Mouse (Mus musculus): ENCODE data around the gene Ngef. TPM values are rescaled to one million over a fixed set of nuclear protein-coding genes. Genes with fewer than 3 reads are reported as not detected.
A peak's percentile ranks its signal among the peaks of the same experiment; 100 is the strongest.

Gene Ngef
- polyA plus RNA-seq, 1 experiment from 2014 or later: 21.9 TPM

DNA sequence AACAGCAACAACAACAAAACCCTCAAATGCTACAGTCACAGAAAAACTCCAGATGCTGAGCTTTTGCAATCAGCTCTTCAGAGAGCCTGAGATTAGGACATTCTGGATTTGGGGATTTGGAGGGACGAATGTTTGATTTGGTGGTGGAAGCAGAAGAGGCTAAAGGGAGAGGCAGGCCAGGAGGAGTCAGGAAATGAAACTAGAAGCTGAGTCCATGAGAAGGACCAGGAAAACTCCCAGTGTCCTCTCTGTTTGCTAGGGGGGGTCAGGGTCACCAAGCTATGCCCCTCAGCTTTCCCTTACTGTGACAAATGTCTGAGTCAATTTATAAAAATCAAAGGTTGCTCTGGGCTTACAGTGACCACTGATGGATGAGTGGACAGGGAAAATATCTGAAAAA lies 20.1 kb downstream of the Ngef start:
- no peaks in the 10 kb centered on the region for H3K4me1 ChIP-seq
- H3K27ac ChIP-seq (replicated peaks): no peak overlapping the region
- H3K9ac ChIP-seq (replicated peaks): no peak overlapping the region
- no peaks in the 10 kb centered on the region for H3K27me3 ChIP-seq
- WGBS: 84% methylated on average over 1 of the region's 1 CpGs
- H3K36me3 ChIP-seq: no peaks in the 10 kb centered on the region
- H3K9me3 ChIP-seq: no peaks in the 10 kb centered on the region
- ATAC-seq (replicated peaks): no peak
- H3K4me2 ChIP-seq (replicated peaks): no peak overlapping the region
- H3K4me3 ChIP-seq: no peak overlapping the region

DNA sequence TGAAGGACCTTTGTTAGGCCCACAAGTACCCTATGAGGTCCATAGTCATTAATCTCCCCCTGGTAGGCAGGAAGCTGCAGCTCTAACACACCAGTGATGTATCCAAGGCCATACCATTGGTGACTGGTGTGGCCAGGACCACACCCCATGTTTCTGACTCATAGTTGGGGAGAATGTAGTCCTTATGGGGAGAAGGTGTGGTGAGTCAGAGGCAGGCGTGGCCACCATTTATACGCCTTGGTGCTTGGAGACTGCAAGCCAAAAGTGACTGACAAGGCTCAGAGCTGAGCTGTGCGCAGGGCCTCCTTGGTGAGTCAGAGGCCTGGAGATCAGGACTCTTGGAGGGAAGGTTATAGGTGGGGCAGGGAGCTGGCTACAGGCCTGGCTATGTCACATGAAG lies 22.7 kb downstream of the Ngef start:
- Histone ChIP-seq H3K4me3 (no peak overlapping the region), H3K27ac (replicated peaks) (no peak overlapping the region), H3K4me2 (replicated peaks) (no peak overlapping the region), H3K36me3 (no peaks in the 10 kb centered on the region), H3K27me3 (no peaks in the 10 kb centered on the region), H3K9me3 (no peaks in the 10 kb centered on the region), H3K4me1 (no peaks in the 10 kb centered on the region), H3K9ac (replicated peaks) (no peak overlapping the region)
- WGBS: 92% methylated on average over 3 of the region's 3 CpGs
- ATAC-seq (replicated peaks): no peak

DNA sequence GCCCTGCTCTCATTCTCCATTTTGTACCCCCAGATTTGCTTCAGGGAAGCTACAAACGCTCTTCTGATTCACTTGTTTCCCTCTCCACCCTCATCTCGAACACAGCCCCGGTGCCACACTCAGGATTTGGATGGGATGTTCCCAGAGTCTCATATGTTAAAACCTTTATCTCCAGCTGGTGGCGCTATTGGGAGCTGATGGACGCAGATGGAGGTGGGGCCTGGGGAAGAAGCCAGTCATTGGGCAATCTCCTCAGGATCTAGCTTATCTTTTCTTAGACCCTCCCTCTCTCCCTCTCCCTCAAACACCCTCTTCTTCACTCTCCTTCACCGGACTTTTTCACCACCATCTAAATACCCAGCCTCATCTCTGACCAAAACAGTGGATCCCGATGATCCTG lies 32.1 kb downstream of the Ngef start:
- no peaks in the 10 kb centered on the region for H3K27me3 ChIP-seq
- no peaks in the 10 kb centered on the region for H3K36me3 ChIP-seq
- no peak overlapping the region for H3K4me2 ChIP-seq (replicated peaks)
- no peak overlapping the region for H3K4me3 ChIP-seq
- 34% methylated on average over 7 of the region's 7 CpGs for WGBS
- no peak overlapping the region for H3K27ac ChIP-seq (replicated peaks)
- no peak for ATAC-seq (replicated peaks)
- no peaks in the 10 kb centered on the region for H3K4me1 ChIP-seq
- H3K9me3 ChIP-seq: no peaks in the 10 kb centered on the region
- no peak overlapping the region for H3K9ac ChIP-seq (replicated peaks)

DNA sequence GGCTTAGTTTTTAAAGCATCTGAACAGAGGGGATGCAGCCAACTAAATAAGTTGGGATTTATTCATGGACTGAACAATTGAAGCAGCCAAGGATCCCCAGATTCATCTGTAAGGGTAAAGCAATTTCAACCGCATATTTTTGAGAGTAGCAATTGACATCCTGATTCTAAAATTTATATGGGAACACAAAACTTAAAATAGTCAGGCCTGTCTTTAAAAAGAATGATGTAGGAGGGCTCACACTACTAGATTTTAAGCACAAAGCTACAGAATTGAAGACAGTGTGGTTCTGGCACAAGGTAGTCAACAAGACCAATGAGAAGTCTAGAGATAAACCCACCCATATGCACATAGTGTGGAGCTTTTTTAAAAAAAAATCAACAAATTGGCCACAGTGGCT lies 36.7 kb downstream of the Ngef start:
- Histone ChIP-seq H3K9ac (replicated peaks) (no peak overlapping the region), H3K27ac (replicated peaks) (no peak overlapping the region), H3K4me2 (replicated peaks) (no peak overlapping the region), H3K9me3 (no peaks in the 10 kb centered on the region), H3K36me3 (no peaks in the 10 kb centered on the region), H3K4me3 (no peak overlapping the region), H3K27me3 (no peaks in the 10 kb centered on the region), H3K4me1 (no peaks in the 10 kb centered on the region)
- WGBS: 98% methylated on average over 1 of the region's 1 CpGs
- no peak for ATAC-seq (replicated peaks)

DNA sequence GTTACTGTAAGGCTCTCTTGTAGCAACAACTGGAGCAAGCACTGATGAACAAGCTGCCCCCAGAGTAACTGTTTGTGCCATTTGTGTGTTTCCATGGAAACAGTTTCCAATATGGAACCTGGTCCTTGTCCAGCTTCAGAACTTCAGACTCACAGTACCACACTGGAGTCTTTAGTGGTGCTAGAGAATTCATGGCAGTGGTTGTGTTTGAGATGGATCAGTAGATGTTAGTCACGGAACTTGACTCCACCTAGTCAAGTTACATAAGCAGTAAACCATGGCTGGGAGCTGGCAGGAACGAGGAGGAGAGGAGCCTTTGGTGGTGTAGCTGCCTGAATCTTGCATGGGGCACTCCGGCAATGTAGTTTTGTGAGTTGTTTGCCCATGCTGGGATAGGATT lies 39.6 kb downstream of the Ngef start:
- Histone ChIP-seq H3K27ac (replicated peaks) (no peak overlapping the region), H3K27me3 (no peaks in the 10 kb centered on the region), H3K4me2 (replicated peaks) (no peak overlapping the region), H3K36me3 (no peaks in the 10 kb centered on the region), H3K4me3 (no peak overlapping the region), H3K4me1 (no peaks in the 10 kb centered on the region), H3K9ac (replicated peaks) (no peak overlapping the region), H3K9me3 (no peaks in the 10 kb centered on the region)
- no peak for ATAC-seq (replicated peaks)
- WGBS: 78% methylated on average over 3 of the region's 3 CpGs

DNA sequence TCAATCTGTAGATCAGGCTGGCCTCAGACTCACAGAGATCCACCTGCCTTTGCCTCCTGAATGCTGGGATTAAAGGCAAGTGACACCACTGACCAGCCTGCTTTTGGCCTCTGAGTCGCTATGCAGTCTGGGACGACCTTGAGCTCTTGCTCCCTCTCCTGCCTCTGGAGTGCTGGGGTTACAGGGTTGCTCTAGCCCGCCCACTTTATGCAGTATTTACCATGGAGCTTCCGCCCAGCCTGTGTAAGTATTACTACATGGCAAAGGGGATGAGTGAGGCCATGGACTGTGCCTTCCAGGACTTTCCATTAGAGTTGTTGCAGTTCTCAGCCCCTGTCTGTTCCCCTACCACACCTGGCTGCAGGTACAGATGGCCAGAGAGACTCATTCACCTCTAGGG lies 41.3 kb downstream of the Ngef start:
- Histone ChIP-seq H3K4me1 (no peaks in the 10 kb centered on the region), H3K27me3 (no peaks in the 10 kb centered on the region), H3K4me3 (no peak overlapping the region), H3K36me3 (no peaks in the 10 kb centered on the region), H3K9ac (replicated peaks) (no peak overlapping the region), H3K4me2 (replicated peaks) (no peak overlapping the region), H3K27ac (replicated peaks) (no peak overlapping the region), H3K9me3 (no peaks in the 10 kb centered on the region)
- WGBS: 78% methylated on average over 4 of the region's 4 CpGs
- no peak for ATAC-seq (replicated peaks)

DNA sequence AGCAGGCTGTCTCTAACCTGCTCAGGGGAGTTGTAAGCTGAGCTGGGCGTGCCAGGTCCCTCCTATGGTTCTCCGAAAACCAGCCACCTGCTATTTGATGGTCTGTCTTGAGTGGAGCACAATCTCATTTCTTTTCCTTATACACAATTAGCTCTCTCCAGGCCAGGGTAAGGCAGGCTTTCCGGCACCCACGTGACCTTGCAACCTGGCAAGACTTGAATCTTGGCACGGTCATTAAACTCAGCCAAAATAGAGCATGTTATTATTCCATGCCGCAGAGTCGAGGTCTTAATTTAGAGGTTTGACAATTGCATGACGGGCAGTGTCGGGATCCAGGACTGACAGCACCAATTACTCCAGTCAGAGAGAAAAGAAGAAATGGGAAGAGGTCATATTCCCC lies 46.5 kb downstream of the Ngef start:
- no peaks in the 10 kb centered on the region for H3K4me1 ChIP-seq
- no peak for ATAC-seq (replicated peaks)
- H3K36me3 ChIP-seq: no peaks in the 10 kb centered on the region
- H3K9ac ChIP-seq (replicated peaks): no peak overlapping the region
- H3K4me3 ChIP-seq: no peak overlapping the region
- H3K27me3 ChIP-seq: no peaks in the 10 kb centered on the region
- no peaks in the 10 kb centered on the region for H3K9me3 ChIP-seq
- H3K27ac ChIP-seq (replicated peaks): no peak overlapping the region
- 63% methylated on average over 9 of the region's 9 CpGs for WGBS
- no peak overlapping the region for H3K4me2 ChIP-seq (replicated peaks)

DNA sequence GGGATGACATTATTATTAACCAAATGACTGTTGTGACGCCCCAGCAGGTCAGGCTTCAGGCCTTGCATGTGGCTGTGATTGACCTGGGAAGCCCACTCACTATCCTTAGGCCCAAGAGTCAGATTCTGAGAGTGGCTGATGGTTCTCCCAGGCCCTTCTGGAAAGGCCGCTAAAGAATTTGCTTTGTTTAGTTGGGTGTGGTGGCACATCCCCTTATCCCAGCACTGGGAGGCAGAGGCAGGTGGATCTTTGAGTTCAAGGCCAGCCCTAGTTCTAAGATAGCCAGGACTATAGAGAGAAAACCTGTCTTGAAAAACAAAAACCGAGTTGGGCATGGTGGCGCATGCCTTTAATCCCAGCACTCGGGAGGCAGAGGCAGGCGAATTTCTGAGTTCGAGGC lies 48.6 kb downstream of the Ngef start:
- no peak for ATAC-seq (replicated peaks)
- 95% methylated on average over 7 of the region's 7 CpGs for WGBS
- Histone ChIP-seq H3K4me2 (replicated peaks) (no peak overlapping the region), H3K9ac (replicated peaks) (no peak overlapping the region), H3K27ac (replicated peaks) (no peak overlapping the region), H3K9me3 (no peaks in the 10 kb centered on the region), H3K4me3 (no peak overlapping the region), H3K4me1 (0 out of 2 replicates have a peak, but pooled peaks cover 5% of the 10 kb centered on the region), H3K27me3 (no peaks in the 10 kb centered on the region), H3K36me3 (no peaks in the 10 kb centered on the region)

DNA sequence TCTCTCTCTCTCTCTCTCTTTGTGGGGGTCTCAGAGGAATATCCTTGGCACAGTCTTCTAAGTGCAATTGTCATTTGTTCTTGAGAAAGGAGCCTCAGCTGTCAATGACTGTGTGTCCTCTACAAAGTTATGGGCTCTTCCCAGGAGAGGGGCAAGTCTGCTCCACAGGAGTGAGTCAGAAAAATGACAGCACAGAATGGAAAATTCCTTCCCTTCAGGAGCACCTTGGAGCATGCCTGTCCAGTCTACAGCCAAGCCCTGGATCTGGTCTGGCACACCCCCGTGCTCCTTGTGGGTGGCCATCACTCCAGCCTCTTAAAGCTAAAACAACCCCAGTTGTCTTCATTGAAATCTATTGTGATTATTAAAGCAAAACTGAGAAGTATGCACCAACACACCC lies 52.1 kb downstream of the Ngef start:
- no peak overlapping the region for H3K9ac ChIP-seq (replicated peaks)
- 0 out of 2 replicates have a peak, but pooled peaks cover 5% of the 10 kb centered on the region for H3K4me1 ChIP-seq
- H3K36me3 ChIP-seq: no peaks in the 10 kb centered on the region
- WGBS: 61% methylated on average over 1 of the region's 1 CpGs
- no peak overlapping the region for H3K27ac ChIP-seq (replicated peaks)
- no peak overlapping the region for H3K4me3 ChIP-seq
- H3K9me3 ChIP-seq: no peaks in the 10 kb centered on the region
- no peaks in the 10 kb centered on the region for H3K27me3 ChIP-seq
- no peak for ATAC-seq (replicated peaks)
- no peak overlapping the region for H3K4me2 ChIP-seq (replicated peaks)

DNA sequence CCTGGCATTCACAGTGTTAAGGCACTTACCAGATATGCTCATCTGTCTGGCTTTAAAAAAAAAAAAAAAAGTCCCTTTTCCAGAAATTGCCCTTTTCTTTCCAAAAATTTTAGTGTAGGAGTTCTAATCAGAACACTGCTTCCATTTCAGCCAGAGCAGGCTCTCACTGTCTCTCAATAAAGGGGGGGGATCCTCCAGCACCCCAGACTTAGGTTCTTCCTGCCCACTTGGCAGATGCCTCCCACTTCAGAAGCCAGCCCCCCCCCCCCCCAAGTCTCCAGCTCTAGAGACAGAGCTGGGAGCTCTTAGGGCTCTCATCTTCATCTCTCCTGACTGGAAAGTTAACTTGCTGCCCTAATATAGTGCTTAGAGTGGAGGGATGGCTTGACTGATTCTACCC lies 53.2 kb downstream of the Ngef start:
- Histone ChIP-seq H3K9ac (replicated peaks) (no peak overlapping the region), H3K27ac (replicated peaks) (no peak overlapping the region), H3K9me3 (no peaks in the 10 kb centered on the region), H3K4me2 (replicated peaks) (no peak overlapping the region), H3K4me3 (no peak overlapping the region), H3K4me1 (0 out of 2 replicates have a peak, but pooled peaks cover 5% of the 10 kb centered on the region), H3K27me3 (no peaks in the 10 kb centered on the region), H3K36me3 (no peaks in the 10 kb centered on the region)
- ATAC-seq (replicated peaks): no peak

DNA sequence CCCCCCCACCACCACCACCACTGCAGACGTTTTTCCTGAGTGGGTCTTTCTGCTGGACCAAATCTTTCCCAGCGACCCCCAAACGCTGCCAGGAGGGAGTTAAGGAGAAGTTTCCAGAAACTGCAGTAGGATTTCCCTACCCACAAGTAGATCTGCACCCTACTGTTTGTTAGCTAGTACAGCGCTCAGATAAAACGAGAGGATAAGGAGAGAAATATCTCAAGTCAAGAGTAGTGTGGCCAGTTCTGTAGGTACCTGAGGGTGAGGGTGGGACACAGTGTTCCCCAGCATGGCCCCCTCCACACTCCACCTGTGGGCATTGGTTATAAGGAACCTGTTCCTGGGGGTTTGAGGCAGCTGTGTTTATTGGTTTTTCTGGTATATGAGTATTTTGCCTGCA lies 62.8 kb downstream of the Ngef start:
- H3K27me3 ChIP-seq: peaks cover 12% of the 10 kb centered on the region
- H3K36me3 ChIP-seq: no peaks in the 10 kb centered on the region
- ATAC-seq (replicated peaks): peak; percentile 20
- 12% methylated on average over 5 of the region's 5 CpGs for WGBS
- peak overlapping the region; percentile 71 for H3K4me3 ChIP-seq
- no peak overlapping the region for H3K9ac ChIP-seq (replicated peaks)
- H3K9me3 ChIP-seq: no peaks in the 10 kb centered on the region
- H3K4me1 ChIP-seq: peaks cover 10% of the 10 kb centered on the region
- H3K4me2 ChIP-seq (replicated peaks): peak overlapping the region; percentile 92
- no peak overlapping the region for H3K27ac ChIP-seq (replicated peaks)

DNA sequence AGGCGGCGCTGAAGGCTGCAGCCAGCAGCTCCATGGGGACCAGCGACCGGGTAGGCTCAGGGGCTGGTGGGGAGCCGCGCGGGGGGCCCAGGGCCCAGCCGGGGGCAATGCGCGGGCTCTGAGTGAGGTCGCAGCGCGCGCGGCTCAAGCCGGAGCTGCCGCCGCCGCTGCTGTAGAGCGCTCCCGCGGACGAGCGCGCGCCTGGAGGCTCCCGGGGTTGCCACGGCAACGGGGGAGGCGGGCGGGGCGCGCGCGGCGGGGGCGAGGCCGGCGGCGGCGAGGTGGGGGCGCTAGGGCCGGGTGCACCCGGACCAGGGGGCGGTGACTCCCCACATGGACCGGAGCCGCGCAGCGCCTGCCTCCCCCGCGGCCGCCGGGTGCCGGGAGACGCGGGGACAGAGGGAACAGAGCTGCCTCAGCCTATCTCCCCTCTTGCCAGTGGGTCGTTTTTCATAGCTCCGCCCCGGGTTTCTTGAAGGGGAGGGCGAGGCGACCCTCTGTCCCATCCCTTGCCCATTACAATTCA lies 63.4 kb downstream of the Ngef start:
- WGBS: 0% methylated on average over 22 of the region's 61 CpGs
- ATAC-seq (replicated peaks): peak; percentile 90
- no peaks in the 10 kb centered on the region for H3K36me3 ChIP-seq

DNA sequence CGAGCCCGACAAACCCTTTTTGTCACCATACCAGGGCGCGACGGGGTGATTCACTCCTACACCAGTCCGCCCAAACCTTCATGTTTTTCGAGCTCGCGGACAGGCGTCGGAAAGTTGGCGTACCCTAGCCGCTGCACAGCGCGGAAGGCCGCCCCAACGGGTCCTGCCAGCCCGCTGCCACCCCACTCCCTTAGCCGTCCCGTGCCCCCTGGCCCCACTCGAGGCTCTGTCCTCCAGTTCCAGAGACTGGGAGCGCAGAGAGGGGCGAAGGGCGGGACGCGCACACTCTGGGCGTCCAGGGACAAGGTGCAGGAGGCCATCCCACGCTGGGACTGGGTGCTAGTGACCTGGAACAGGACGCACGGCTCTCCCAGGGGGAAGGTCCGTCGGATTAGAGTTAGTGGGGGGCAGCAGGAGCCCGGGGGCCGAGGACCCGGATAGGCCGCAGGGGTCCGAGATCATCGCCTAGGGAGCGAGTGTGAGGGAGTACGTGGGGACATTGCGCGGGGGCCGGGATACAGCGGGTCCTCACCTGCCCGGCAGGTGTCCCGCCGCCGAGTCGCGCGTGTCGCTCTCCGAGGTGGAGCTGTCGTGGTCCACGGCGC lies 64.0 kb downstream of the Ngef start, which contains the start of gene Neu2:
TSS of gene Neu2 (plus strand) at position 329 of the 605 bp plus-strand sequence.
- peak within 1 kb of the TSS; percentile 92 for H3K4me2 ChIP-seq (replicated peaks)
- peaks cover 12% of the 10 kb centered on the region for H3K27me3 ChIP-seq
- under 1% methylated on average over 56 of the region's 56 CpGs for WGBS
- H3K4me1 ChIP-seq: peaks cover 10% of the 10 kb centered on the region
- H3K4me3 ChIP-seq: peak within 1 kb of the TSS; percentile 71
- peak; percentile 51 for ATAC-seq (replicated peaks)
- no peaks in the 10 kb centered on the region for H3K36me3 ChIP-seq
- H3K27ac ChIP-seq (replicated peaks): no peak within 1 kb of the TSS
- peak within 1 kb of the TSS; percentile 67 for H3K9ac ChIP-seq (replicated peaks)
- H3K9me3 ChIP-seq: no peaks in the 10 kb centered on the region

More for the DNA sequence above, 63.4 kb downstream of the Ngef start:
- H3K4me2 ChIP-seq (replicated peaks): peak overlapping the region; percentile 92
- peaks cover 10% of the 10 kb centered on the region for H3K4me1 ChIP-seq
- H3K4me3 ChIP-seq: peak overlapping the region; percentile 71
- peak overlapping the region; percentile 67 for H3K9ac ChIP-seq (replicated peaks)
- no peaks in the 10 kb centered on the region for H3K9me3 ChIP-seq
- peaks cover 12% of the 10 kb centered on the region for H3K27me3 ChIP-seq
- no peak overlapping the region for H3K27ac ChIP-seq (replicated peaks)

All from forebrain, embryonic 15.5 days (tissue).